Mouse (Mus musculus) layer of hippocampus, adult 8-10 months (tissue): ENCODE results near the gene Gm42906. TPM values are rescaled to one million over a fixed set of nuclear protein-coding genes. Genes with fewer than 3 reads are reported as not detected.

Source experiments
- DNase-seq, 2 experiments: peaks; one replicate each; pipeline ENCODE4 v3.0.0; 2022; ENCODE audit warnings: low spot score in 2 of 2
- total RNA-seq, 4 experiments: library from RNA; stranded (reverse); gene quantifications; 2 replicates each; pipeline ENCODE4 v1.2.4; 2022

Gene Gm42906
- total RNA-seq, 4 experiments from 2014 or later: not detected

DNA sequence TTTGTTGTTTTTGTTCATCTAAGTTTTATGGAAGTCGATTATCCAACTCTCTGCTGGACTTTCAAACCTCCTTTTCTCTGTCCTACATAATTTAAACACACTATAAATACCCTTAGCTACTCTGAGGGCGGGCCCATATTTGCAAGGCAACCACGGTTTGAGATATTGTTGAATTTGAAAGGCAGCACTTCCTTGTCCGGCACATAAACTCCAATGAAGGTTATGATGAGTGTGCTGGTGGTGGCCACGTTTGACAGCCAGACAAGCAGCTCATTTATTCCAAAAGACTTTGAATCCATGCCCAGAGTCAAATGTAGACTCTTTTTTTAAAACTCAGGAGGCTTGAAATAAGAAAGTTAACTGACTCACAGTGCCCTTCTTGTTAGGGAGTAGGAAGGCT lies 33.3 kb downstream of the Gm42906 start:
- DNase-seq: no peak

DNA sequence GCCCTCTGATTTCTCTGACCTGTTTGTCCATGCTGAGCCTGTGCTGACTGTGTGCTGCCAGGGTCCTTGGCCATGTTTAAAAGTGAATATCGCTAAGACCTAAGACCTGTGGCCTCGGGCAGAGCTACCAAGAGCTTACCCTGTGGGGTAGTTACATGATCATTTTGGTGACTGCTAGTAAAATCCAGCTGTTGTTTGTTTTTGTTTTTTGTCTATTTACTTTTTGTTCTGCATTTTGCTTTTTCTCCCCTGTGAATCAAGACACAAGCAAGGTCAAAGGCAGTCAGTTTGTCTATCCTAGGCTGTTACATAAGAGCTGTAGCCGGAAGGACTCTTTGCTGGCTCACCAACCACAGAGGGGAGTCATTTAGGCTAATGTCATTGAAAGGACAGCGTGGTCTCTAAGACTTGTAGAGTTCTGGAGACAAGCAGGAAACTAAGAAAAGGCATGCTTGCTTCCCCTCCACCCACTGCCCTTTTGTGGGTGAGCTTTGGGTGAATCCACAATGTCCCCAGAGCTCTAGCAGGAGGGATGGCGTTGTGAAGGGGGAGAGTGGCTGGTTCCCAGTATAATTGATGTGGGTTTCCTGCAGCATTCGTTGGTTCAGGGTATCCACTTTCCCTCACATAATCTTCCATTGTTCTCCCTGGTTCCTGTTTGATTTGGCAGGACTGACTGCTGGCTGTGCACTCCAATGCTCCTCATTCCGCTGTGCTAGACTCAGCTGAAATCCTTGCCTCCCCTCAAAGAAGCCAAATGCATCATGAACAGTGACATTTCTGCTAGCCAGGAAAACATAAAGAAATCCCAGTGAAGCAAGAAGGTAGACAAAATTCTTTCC lies 33.9 kb downstream of the Gm42906 start:
- DNase-seq: no peak

DNA sequence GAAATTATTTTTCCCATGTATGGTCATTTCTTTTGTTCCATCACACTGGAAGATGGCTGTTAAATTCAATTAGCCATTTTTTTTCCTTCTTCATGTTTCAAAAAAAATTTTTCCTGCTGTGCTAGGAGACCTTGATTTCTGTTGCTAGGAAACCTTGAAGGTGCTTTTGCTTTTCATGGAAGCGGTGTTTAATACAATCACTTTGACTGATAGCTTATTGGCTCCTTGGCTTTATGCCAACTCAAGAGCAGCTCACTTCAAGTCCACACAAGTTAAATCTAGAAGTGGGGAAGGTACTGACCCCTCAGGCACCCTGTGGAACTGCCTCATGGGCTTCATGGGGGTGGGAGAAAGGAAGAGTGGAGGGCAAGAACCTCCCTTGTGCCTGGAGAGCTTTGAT lies 38.1 kb downstream of the Gm42906 start:
- no peak for DNase-seq

DNA sequence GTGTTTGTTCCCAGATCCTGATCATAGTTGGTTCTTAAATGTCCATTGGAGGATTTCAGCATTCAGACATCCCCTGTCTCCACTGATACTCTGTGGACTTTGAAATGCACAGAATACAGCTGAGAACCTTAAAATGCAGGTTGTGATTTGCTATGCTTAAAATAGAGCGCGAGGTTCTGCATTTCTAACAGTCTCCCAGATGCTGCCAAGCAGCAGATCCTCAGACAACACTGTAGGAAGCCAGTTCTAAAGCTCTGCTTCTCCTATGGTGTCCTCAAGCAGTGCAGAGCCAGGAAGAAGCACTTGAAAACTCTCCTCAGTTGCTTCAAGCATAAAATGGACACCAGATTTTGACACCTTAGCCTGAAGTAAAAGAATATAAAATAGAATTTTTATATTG lies 48.1 kb downstream of the Gm42906 start:
- no peak for DNase-seq

DNA sequence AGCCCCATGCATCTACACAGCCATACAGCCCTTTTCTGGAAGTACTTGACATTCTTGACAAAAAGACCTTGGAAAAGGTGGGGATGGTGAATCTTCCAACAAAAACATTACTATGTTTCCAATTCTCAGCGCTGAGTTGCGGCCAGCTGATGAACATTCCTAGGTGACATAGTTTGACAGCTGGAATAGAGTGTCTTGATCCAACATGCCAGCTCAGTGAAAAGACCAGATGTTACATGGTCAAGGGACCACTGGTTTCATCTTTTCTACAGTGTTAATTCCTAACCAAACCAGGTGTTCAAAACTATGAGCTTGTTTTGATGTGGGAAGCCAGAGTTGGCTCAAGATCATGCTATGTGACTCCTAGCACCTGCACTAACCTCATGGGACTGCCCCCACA lies 48.8 kb downstream of the Gm42906 start:
- DNase-seq: no peak

DNA sequence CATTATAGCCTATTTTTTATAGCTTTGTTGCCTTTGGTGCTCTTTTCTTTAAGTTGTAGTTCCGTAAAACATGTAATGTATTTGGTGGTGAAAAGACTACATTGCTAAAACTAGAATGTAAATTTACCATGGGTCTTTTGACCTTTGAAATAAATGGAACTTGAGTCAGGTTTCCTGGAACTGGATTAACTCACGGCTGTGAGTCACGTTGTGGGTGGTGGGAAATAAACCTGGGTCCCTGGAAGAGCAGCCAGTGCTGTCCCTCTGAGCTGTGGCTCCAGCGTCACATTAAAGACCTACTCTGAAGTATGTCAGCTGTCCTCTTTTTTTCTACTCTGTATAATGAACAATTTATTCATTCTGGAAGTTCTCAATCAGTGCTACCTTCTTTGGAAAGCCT lies 51.0 kb downstream of the Gm42906 start:
- DNase-seq: no peak

DNA sequence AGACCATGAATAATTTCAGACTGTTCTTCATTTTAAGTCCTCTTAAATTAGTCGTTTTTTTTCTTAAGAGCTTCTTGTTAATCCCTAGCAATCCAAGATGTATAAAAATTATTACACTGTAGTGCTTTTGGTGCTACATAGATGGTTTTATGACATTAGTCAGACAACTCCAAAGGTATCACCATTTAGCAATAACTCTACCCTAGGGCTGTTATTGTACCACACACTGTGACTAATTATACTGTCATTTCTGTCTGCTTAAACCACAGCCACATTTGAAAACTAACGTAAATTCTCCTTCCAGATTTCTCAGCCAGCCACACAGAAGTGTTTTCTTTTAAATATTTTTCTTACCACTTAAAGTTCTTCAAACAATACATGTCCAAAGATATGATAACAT lies 53.1 kb downstream of the Gm42906 start:
- no peak for DNase-seq

DNA sequence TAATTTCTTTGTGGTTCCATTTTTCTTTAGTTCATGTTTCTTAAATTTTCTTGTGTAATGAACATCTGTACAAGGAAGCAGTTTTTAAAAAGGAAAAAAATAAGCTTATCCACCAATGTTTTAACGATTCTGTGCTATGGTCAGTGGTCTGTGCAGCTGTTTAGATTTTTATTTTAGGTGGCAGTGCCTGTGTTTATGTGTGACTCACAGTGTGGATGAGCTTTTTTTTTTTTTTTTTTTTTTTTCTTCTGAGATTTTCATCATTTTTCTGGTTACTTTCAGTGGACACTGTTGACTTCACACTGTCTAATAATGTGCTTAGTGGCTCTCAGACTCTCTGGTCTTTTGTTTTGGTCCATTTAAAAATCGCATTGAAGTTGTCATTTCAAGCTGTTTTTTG lies 56.8 kb downstream of the Gm42906 start:
- no peak for DNase-seq

DNA sequence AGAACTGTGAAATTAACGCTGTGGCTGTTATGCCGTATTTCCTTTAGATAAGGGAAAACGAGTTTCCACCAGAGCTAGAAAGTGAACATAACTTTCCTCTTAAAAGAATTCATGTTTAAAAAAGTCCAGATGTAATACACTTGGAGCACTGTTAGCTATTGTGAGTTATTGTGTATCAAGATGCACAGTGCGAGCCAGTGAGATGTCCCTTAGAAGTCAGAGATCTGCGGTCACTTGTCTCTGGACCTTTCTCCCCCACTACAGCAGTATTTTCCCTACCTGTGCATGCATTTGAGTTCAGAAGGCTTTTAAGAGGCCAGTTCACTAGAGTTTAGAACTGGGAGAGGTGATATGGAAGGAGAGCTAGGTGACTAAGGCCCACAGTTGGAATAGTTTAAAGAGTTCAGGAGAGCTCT lies 58.6 kb downstream of the Gm42906 start:
- DNase-seq: no peak

DNA sequence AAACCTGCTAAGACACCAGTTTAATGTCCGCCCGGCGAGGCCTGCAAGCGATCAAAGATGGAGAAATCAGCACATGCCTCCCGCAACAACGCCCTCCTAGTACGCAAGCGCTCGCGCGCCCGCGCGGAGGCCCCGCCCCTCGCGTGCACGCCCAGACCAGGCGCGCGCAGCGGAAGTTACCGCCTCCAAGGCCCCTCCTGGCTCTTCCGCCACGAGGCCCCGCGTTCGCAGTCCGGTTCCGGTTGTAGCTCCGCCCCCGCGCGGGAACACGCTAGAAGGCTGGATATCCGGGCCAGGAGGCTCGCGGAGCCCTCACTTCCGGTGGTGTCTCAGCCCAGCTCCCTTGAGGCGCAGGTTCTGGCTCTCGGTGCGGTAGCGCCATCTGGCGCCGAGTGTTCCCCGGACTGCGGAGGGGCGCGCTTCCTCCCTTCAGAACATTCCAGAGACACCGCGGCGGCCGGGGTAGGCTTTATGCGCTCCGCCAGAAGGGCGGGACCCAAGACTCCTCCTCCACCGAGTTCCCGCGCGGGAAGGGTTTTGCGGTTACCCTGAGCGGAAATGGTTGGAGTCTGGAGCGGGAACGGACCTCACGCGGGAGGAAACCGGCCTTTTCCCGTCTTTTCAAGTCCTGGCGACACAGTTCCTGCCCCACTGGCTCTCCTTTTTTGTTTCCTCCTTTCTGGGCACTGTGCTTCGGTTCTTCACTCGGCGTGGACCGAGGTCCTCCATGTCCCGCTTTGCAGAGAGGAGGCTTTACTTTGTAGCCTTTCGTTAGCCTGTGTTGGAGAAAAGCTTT lies 59.4 kb downstream of the Gm42906 start:
- peak; percentile 100 for DNase-seq

DNA sequence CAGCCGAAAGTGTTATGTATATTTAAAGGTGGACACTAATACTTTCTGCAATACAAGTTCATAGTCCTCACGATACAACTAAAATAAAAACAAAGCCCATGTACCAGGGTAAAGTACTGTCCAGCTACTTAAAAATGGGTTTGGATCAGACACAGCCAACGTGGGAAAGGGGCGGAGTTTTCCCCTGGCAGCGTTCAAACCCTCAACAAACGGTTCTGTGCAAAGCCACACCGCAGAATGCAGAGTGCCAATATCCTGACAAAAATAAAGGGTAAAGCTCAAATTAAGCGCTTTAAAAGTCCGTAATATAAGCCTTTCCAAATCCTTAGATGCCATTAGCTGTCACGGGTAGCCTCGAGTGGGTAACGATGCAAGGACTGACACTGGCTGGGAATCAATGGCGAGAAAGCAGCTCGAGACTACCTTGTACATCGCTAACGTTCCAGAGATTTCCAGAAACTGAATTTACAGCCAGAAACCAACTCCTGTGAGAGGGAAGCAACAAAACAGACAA lies 60.0 kb downstream of the Gm42906 start:
- DNase-seq: peak in 1 of 2 experiments; percentile 43

DNA sequence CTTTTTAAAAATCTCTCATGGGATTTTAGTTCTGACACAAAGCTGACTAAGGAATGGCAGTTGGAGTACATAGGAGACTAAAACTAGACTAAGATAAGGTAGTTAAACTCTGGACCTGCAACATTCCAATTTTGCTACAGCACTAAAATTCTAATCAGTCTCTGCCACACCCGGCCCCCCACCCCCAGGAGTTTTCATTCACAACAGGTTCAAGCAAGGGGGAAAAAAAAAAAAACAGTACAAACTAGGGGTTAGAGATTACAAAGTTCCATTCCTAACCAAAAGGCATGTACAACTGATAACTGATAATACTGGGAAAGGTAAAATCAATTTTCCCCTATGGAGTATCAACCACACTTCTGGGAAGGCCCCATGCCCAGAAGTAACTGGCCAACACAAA lies 60.6 kb downstream of the Gm42906 start:
- DNase-seq: no peak

DNA sequence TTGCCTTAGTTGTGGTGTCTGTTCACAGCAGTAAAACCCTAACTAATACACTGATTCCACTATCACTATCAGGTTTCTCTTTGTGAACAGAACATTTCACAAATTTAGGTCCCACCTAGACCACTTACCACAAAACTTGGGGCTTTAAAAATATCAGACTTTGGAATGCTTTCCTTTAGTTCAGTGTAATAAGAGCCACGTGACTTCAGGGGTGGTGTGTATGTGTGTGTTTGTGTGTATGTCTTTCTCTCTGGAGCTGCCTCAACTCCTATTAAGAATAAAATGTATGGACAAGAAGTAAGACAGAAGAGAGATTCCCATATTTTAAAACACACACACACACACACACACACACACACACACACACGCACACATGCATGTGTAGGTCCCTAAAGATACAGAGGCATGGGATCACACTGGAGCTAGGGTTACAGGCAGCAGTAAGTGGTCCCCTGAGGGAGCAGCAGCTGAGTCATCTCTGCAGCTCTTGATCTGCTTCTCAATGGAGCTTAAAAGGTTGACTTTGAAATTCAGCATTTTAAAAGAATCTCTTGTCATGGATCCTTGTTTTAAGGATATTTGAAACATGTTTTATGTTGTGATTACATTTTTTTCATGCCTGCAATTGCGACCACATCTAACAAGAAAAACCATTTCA lies 64.5 kb downstream of the Gm42906 start:
- no peak for DNase-seq

DNA sequence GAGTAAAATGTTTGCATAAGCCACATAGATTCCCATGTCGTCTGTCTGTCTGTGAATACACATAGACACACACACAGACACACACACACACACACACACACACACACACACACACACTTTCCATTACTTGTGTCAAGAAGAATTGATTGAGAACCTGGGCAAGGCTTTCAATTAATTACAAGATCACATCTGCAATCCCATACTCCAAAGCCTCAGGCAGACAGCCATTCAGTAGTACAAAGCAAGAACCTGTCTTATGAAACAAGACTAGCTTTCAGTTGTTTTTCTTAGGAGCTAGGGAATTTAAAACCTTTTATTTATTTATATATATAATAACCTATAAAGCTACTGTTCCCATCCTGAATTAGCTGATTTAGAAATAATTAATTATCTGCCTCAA lies 78.3 kb downstream of the Gm42906 start:
- no peak for DNase-seq

DNA sequence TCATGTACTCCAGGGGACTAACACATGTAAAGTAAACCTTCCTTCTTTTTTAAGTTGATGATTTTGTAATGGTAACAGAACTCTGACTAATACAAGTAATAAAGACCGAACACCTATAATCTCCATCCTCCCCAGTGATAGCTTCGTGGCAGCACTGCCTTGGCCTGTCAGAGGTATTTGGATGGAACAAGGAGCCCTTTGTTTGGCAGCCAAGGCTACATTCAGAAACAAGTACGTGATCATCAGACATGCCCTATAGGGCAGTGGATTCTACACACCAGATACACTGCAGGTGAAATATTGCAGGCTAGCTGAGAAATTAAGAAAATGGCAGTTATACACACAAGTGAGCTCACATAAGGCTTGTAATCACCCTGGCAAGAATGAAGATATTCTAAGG lies 79.5 kb downstream of the Gm42906 start:
- no peak for DNase-seq

DNA sequence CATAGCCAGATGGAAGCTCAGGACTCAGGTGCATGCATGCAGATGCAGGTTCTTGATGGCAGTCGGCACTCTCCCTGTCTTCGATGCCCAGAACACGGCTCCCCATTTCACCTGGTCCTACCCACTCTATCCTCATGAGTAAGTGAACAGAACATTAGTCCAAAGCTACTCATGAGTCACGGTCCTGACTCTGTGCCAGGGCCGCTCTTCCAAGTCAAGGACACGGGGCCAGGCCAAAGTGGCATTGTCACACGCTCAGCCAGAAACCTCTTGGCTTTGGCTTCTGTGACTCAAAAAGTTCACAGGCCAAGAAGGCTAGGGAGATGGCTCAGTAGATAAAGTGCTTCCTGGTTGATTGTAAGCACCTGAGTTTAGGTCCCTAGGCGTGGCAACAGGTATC lies 81.3 kb downstream of the Gm42906 start:
- DNase-seq: no peak

DNA sequence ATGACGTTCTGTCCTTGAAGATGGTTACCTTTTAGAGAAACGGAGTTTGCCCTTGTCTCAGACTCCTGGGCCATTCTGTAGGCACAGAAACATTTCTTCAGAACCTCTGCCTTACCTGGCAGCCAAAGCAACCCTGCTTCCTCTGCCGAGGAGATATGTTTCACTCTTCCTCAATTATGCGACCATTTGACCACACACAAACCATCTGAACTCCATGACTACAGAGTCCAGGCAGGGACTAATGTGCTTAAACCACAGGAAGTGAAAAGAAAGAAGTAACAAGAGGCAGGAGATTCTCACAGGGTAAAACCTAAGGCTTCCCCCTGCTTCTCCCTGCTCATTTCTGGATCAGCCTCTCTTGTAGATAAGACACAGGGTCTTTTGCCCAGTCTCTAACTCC lies 83.2 kb downstream of the Gm42906 start:
- no peak for DNase-seq

DNA sequence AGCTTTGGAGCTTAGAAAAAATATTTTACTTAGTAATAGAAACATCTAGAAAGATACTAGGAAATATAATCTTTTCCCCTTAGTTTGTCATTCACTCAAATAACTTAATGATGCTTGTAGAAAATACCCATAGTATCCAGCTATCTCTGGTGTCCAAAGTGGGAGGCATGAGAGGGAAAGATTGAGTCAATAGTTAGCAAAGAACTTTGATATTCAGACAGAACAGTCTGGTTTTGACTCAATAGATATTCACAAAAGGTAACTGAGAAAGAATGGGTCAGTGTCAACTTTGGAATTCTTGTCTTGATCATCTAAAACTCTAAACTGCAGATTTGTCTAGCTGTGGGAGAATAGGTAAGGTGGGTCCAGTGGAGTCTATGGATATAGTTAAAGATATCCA lies 94.3 kb downstream of the Gm42906 start:
- DNase-seq: no peak

DNA sequence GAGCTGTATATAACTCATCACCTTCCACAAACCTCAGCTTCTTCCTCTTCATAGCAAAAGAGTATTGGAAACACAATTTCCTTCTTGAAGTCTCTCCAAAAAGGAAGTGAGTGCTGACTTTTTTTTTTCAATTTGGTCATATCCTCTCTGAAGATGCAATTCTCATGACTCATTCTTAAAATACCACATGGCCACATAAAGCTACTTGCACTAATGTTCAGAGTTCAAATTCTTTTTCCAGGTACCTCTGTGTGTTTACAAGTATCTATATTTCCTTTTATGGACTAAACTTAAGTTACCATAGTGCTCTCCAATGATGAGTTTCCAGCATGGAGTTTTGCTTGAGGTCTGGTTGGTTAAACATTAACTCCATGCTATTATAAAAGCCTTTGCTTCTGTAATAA lies 94.8 kb downstream of the Gm42906 start:
- DNase-seq: no peak

DNA sequence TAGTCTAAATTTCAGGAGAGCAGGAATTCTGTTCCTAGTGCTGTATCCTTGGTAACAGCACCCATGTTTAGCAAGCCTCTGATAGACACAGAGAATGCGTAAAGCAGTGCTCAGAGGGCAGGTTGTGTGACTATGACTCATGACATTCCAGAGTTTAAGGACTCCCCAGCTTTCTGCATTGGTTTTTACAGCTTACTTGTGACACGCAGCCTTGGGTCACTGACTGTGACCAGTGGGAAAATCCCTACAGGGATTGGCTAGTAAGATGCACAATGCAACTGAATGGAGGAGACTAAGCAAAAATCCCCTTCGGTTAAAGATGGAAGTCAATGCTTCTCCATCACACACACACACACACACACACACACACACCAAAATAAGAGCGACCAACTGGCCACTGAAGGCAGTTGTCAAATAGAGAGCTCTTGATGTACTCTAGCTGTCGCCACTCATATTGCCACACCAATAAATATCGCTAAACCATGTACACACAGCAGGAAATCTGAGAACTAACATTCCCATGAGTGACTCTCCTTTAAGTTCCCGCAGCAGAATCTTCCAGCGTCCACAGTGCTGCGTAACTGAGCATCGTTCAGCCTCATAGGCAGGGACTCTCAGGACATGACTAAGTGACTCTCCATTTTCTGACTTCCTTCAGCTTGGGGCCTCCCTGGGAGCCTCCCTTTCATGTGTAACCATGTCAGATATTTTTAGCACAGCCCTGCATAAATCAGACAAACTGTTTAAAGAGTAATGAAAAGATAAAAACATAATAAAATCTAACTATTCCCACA lies 112.0 kb downstream of the Gm42906 start:
- peak; percentile 8 for DNase-seq

DNA sequence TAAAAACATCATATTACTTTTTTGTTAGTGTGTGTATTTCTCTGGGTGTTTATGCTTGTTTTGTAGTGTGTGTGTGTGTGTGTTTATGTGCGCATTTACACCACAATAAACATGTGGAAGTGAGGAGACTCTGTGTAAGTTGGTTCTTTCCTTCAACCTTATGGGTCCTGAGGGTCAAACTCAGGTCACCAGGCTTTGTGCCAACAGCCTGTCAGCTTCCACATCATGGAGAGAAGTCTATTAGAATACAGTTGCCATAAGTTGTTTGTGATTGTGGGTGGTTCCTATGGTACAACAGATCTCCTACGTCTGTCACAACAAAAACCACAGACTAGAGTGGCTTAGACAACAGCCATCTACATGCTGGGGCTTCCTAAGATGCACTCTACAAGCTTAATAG lies 127.7 kb downstream of the Gm42906 start:
- DNase-seq: no peak
